Mouse (Mus musculus) heart, adult 18-20 months (tissue): ENCODE data around the gene Tceal8. TPM values are rescaled to one million over a fixed set of nuclear protein-coding genes. Genes with fewer than 3 reads are reported as not detected.

ENCODE experiments used
- DNase-seq, 2 experiments: peaks; one replicate each; pipeline ENCODE4 v3.0.0; 2021 to 2022; ENCODE audit warnings: mixed read lengths in 1 of 2
- microRNA-seq, 2 experiments: library from miRNA; unstranded; fragments of <30 nt; microRNA quantifications; one replicate each; pipeline ENCODE4 v1.2.0; 2022
- total RNA-seq, 2 experiments: library from RNA; stranded (reverse); gene quantifications; 2 replicates each; pipeline ENCODE4 v1.2.3; 2021

The Tceal8 gene
- total RNA-seq, 2 experiments from 2014 or later: 12.3 to 14.7 TPM

- no peak for DNase-seq
Observed at GRCm38 (mm10) chrX:136135559-136135958, 36.6 kb downstream of the Tceal8 start.

GRCm38 (mm10) chrX:136127744-136128064 is 44.4 kb downstream of the Tceal8 start:
- peak; percentile 2 to 11 for DNase-seq

- DNase-seq: no peak
Observed at GRCm38 (mm10) chrX:136127038-136127743, 45.0 kb downstream of the Tceal8 start.

Small RNAs within 50 kb of the gene (microRNA-seq; reads per million reads assigned to microRNA genes)
- 0 reads per million in 2 experiments for gene Mir6383

Other genes with a start within 250 kb of the Tceal8 start
- 1 to 10 TPM in 1 of 2 experiments, under 1 TPM in 1; 0.79 to 4.3 TPM for gene Arxes2, start 178.5 kb downstream of the Tceal8 start, total RNA-seq
- gene Arxes1, start 139.0 kb downstream of the Tceal8 start, total RNA-seq: under 1 TPM; 0.32 to 0.93 TPM
- not detected for gene Bex2, start 104.1 kb downstream of the Tceal8 start, total RNA-seq
- not detected for gene Nxf3, start 87.1 kb downstream of the Tceal8 start, total RNA-seq
- under 1 TPM; 0.87 to 0.98 TPM for gene Bex4, start 33.3 kb downstream of the Tceal8 start, total RNA-seq
- under 1 TPM in 1 of 2 experiments, not detected in 1; 0.67 TPM for gene Tceal5, start 31.5 kb upstream of the Tceal8 start, total RNA-seq
- gene Tceal7, start 42.4 kb upstream of the Tceal8 start, total RNA-seq: 1 to 10 TPM in 1 of 2 experiments, under 1 TPM in 1; 0.82 to 1.3 TPM
- 1 to 10 TPM; 3.0 to 4.7 TPM for gene Bex1, start 43.2 kb upstream of the Tceal8 start, total RNA-seq
- gene Tceal9, start 72.7 kb upstream of the Tceal8 start, total RNA-seq: 10 to 100 TPM; 24.0 to 26.9 TPM
- gene Bex3, start 97.9 kb upstream of the Tceal8 start, total RNA-seq: 10 to 100 TPM in 1 of 2 experiments, 1 to 10 TPM in 1; 6.0 to 10.9 TPM